Mouse (Mus musculus) C2C12 (cell line): ENCODE results near the gene Ccdc61. TPM values are rescaled to one million over a fixed set of nuclear protein-coding genes. Genes with fewer than 3 reads are reported as not detected.

Experiments
- H3K27me3 ChIP-seq: one replicate; pipeline ENCODE4 v1.6.1; 2011; ENCODE audit not compliant: control insufficient read depth, insufficient read depth, insufficient read length
- H3K36me3 ChIP-seq: one replicate; pipeline ENCODE4 v1.6.1; 2011; ENCODE audit not compliant: control insufficient read depth, insufficient read depth
- H3K4me3 ChIP-seq: one replicate; pipeline ENCODE4 v1.5.1; 2011; ENCODE audit warnings: mild to moderate bottlenecking, control low read depth; ENCODE audit not compliant: poor library complexity, insufficient read depth, severe bottlenecking
- H3K79me2 ChIP-seq: one replicate; pipeline ENCODE4 v1.6.1; 2011; ENCODE audit not compliant: control insufficient read depth, insufficient read depth
- H3K79me3 ChIP-seq: one replicate; pipeline ENCODE4 v1.6.1; 2011; ENCODE audit warnings: low read depth, control low read depth
- H3ac ChIP-seq: one replicate; pipeline ENCODE3; 2011; ENCODE audit warnings: low read depth; ENCODE audit not compliant: control insufficient read depth, insufficient read length
- CEBPB ChIP-seq: IDR thresholded peaks from one replicate; pipeline ENCODE4 v1.6.1; 2011; ENCODE audit warnings: low read depth, mild to moderate bottlenecking, control low read depth, moderate library complexity
- CTCF ChIP-seq: IDR thresholded peaks from one replicate; pipeline ENCODE4 v1.5.1; 2011; ENCODE audit not compliant: control insufficient read depth, insufficient read depth, insufficient read length
- FOSL1 ChIP-seq: IDR thresholded peaks from one replicate; pipeline ENCODE4 v1.8.0; 2011; ENCODE audit warnings: mild to moderate bottlenecking, low read length; ENCODE audit not compliant: poor library complexity, insufficient read depth, severe bottlenecking
- MAX ChIP-seq: IDR thresholded peaks from one replicate; pipeline ENCODE4 v1.6.1; 2011; ENCODE audit warnings: mild to moderate bottlenecking, control low read depth
- MYOD1 ChIP-seq: IDR thresholded peaks from one replicate; pipeline ENCODE4 v1.6.1; 2011; ENCODE audit warnings: low read depth; ENCODE audit not compliant: control insufficient read depth, insufficient read length
- MYOG ChIP-seq: IDR thresholded peaks from one replicate; pipeline ENCODE4 v1.6.1; 2011; ENCODE audit not compliant: control insufficient read depth, insufficient read length; ENCODE audit errors: extremely low read depth
- USF1 ChIP-seq: IDR thresholded peaks from one replicate; pipeline ENCODE4 v1.6.1; 2011; ENCODE audit warnings: low read depth, mild to moderate bottlenecking, control low read depth, moderate library complexity
- long read RNA-seq, 2 experiments: library from polyadenylated mRNA; unstranded; transcript quantifications; one replicate each; pipeline ENCODE4 v2.0.0; 2019 to 2020
- polyA plus RNA-seq: library from polyadenylated mRNA; unstranded; fragments of >200 nt; fragmentation: generic; extraction: Trizol; gene quantifications from one replicate; pipeline ENCODE4 v1.2.1, GENCODE M21; 2012; ENCODE audit warnings: missing spikeins

Gene Ccdc61
- polyA plus RNA-seq, result 10.8 TPM
- long read RNA-seq, experiment 1, transcript Ccdc61-201 (14 exons, 2,022 nt), result major isoform, 7 of 16 reads
- long read RNA-seq, experiment 1, partial matches to known transcripts, result 2 of 16 reads
- long read RNA-seq, experiment 1, other reads (novel, unspliced or antisense), result 6 of 16 reads
- long read RNA-seq, experiment 2, transcript Ccdc61-201 (14 exons, 2,022 nt), result major isoform, 48 of 95 reads
- long read RNA-seq, experiment 2, partial matches to known transcripts, result 1 of 95 reads
- long read RNA-seq, experiment 2, other reads (novel, unspliced or antisense), result 46 of 95 reads

- TF ChIP-seq MYOD1 (no peak), CEBPB (no peak), MYOG (no peak), CTCF (no peak), MAX (no peak), USF1 (peak; percentile 78)
- H3ac ChIP-seq, result peak within 1 kb of the TSS; percentile 70
- H3K36me3 ChIP-seq, result no peaks in the 10 kb centered on the region
- H3K27me3 ChIP-seq, result no peaks in the 10 kb centered on the region
- H3K79me2 ChIP-seq, result no peaks in the 10 kb centered on the region
- H3K79me3 ChIP-seq, result no peaks in the 10 kb centered on the region
- H3K4me3 ChIP-seq, result peak within 1 kb of the TSS; percentile 51
These were observed at the start of gene Ccdc61 for GRCm38 (mm10) chr7:18910241-18910831. Gene Ccdc61 (minus strand): TSS chr7:18910415.

- Histone ChIP-seq H3K79me3 (no peaks in the 10 kb centered on the region), H3K4me3 (no peak overlapping the region), H3K36me3 (no peaks in the 10 kb centered on the region), H3K79me2 (no peaks in the 10 kb centered on the region), H3K27me3 (peaks cover 19% of the 10 kb centered on the region), H3ac (no peak overlapping the region)
- TF ChIP-seq USF1 (no peak), CTCF (no peak), MYOG (no peak), MYOD1 (no peak), CEBPB (no peak), FOSL1 (no peak), MAX (no peak)
These were observed 49.2 kb upstream of the Ccdc61 start for GRCm38 (mm10) chr7:18959446-18959845.

GRCm38 (mm10) chr7:18958384-18958766 lies 48.2 kb upstream of the Ccdc61 start:
- H3ac ChIP-seq, result peak overlapping the region; percentile 74
- no peak for TF ChIP-seq FOSL1
- TF ChIP-seq MAX, result no peak
- TF ChIP-seq MYOG, result no peak
- TF ChIP-seq CEBPB, result no peak
- no peak for TF ChIP-seq CTCF
- no peak for TF ChIP-seq MYOD1
- TF ChIP-seq USF1, result no peak
- H3K4me3 ChIP-seq, result peak overlapping the region; percentile 30
- no peaks in the 10 kb centered on the region for H3K36me3 ChIP-seq
- H3K79me2 ChIP-seq, result no peaks in the 10 kb centered on the region
- H3K79me3 ChIP-seq, result no peaks in the 10 kb centered on the region
- peaks cover 9% of the 10 kb centered on the region for H3K27me3 ChIP-seq

GRCm38 (mm10) chr7:18957569-18958383 lies 47.6 kb upstream of the Ccdc61 start:
- Histone ChIP-seq H3K79me3 (no peaks in the 10 kb centered on the region), H3K4me3 (peak overlapping the region; percentile 30), H3K36me3 (no peaks in the 10 kb centered on the region), H3K79me2 (no peaks in the 10 kb centered on the region), H3ac (peak overlapping the region; percentile 75), H3K27me3 (peaks cover 3% of the 10 kb centered on the region)
- peak; percentile 35 for TF ChIP-seq MYOD1
- TF ChIP-seq MAX, result no peak

- Histone ChIP-seq H3K4me3 (no peak overlapping the region), H3K36me3 (no peaks in the 10 kb centered on the region), H3ac (no peak overlapping the region), H3K79me2 (no peaks in the 10 kb centered on the region), H3K79me3 (no peaks in the 10 kb centered on the region), H3K27me3 (no peaks in the 10 kb centered on the region)
- TF ChIP-seq FOSL1, result no peak
- no peak for TF ChIP-seq MYOG
- no peak for TF ChIP-seq MAX
- TF ChIP-seq CEBPB, result no peak
- TF ChIP-seq USF1, result no peak
- no peak for TF ChIP-seq MYOD1
- TF ChIP-seq CTCF, result no peak
These were observed 41.2 kb upstream of the Ccdc61 start for GRCm38 (mm10) chr7:18951397-18951796.
